Mouse (Mus musculus) erythroblast, adult 5-6 weeks (primary cell): ENCODE results near the gene Pafah1b2. TPM values are rescaled to one million over a fixed set of nuclear protein-coding genes. Genes with fewer than 3 reads are reported as not detected.

Experiments
- ATAC-seq: replicated peaks from 2 replicates; pipeline ENCODE4 v1.8.0; 2016; ENCODE audit warnings: moderate number of reproducible peaks, mild to moderate bottlenecking, moderate TSS enrichment, inconsistent platforms; ENCODE audit not compliant: poor library complexity, low FRiP score, severe bottlenecking
- total RNA-seq, 2 experiments: library from RNA; stranded (forward) in 1 of 2; stranded (reverse) in 1 of 2; fragments of 150-400 nt in 1 of 2; fragments of 200-764, 138-1000 nt in 1 of 2; gene quantifications; 2 replicates each; pipeline versions ENCODE4 v1.2.3 to v1.2.4; 2015 to 2017; ENCODE audit warnings: low replicate concordance in 2 of 2

The Pafah1b2 gene
- total RNA-seq (2015; ENCODE audit: low replicate concordance) (9.4 and 14.2 TPM in 2 replicates), total RNA-seq (2017; ENCODE audit: low replicate concordance) (25.8 and 35.8 TPM in 2 replicates)

DNA sequence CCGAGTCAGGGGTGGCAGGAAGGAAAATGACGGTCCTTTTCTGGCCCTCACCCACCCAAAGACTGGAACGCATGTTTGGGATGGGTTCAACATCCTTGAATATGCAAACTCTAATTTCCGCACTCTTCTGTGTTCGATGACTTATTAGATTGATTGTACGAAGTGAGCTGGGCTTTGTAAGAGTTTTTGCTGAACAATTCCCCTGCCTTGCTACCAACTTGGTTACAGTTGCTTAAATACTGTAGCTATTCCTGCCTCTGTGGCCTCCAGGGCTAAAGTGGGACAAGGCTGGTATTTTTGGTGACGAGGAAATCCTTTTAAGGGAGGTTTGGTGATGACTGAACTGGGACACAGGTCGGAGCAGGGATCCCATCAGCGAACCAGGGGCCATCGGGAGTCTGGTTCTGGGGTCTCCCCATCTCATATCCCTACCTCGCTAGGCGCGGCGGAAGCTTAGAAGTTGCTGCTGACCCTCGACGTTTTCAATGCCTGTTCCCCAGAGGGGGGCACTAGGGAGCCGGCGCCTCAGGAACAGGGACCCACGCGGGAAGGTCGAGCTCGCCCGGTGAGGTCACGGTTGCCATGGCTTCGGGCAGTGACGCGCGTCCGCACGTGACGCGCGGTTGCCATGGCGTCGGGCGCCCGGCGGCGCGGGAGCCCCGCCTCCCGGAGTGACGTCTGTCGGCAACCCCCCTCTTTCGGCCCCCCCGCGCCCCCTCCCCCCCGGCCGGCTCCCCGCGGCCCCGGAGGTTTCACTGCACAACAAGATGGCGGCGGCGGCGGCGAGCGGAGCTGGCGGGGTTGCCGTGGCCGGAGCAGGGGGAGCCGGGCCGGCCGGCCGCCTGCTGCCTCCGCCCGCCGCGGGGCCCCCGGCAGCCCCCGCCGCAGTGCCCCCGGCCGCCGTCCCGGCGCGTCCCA is at the start of gene Pafah1b2, which contains the start of gene Sik3:
Gene Pafah1b2, minus strand, starts transcription at position 600 of the 918 bp plus-strand sequence.
Gene Sik3, plus strand, starts transcription at position 730 of the 918 bp plus-strand sequence.
- peak; percentile 79 for ATAC-seq

GRCm38 (mm10) chr9:46061696-46062425 is 49.4 kb upstream of the Pafah1b2 start:
- ATAC-seq = no peak

GRCm38 (mm10) chr9:46060249-46060648 is 47.8 kb upstream of the Pafah1b2 start:
- ATAC-seq = no peak

GRCm38 (mm10) chr9:46058065-46058464 is 45.6 kb upstream of the Pafah1b2 start:
- ATAC-seq = no peak

DNA sequence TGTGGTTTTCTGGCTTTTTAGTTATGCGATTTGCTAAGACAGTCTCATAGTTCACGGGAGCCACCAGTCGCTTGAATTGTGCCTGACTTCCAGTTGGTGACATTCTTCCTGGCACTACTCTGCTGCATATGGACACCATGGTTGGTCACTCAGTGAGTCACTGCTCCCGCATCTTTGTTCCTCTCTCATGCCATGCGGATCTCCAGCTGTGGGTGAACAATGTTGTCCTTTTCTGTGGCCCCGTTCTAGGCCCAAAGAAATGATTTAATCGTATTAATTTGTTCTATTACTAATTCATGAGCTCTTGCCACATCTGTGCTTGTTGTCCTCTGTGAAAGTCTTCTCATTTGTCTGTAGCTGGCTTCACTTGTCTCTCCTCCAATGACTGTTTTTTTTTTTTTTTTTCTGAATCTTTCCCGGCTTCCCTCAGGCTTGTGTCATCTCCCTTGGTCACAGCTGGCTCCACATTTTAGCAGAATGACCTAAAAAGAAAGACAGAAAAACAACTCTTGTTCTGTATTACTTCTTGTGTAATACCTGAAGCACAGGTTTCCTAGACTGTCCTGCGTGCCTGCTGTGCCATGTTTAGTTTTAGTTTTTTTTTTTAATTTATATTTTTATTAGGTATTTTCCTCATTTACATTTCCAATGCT is 40.6 kb upstream of the Pafah1b2 start:
- ATAC-seq = no peak

- no peak for ATAC-seq
Measured at GRCm38 (mm10) chr9:46050203-46050602, 37.7 kb upstream of the Pafah1b2 start.

DNA sequence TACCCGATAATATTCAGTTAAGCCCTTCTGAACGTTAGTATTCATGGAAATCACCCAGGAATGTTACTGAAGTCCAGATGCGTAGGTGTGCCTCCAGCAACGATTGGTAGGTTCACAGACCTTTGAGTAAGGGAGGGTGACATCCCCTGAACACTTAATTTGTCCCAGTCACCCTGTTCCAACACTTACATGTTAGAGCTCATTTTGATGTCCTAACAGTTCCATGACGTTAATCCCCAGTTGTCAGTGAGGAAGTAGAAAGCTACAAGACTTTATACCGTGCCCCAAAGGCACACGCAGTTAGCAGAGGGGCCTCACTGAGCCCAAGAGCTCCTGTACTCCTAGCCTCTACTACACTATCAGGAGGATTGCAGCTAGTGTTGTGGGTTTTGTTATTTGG is 37.0 kb upstream of the Pafah1b2 start:
- ATAC-seq = no peak

GRCm38 (mm10) chr9:46046724-46047517 is 34.4 kb upstream of the Pafah1b2 start:
- ATAC-seq = no peak

- ATAC-seq = no peak
Measured at GRCm38 (mm10) chr9:46043626-46044025, 31.1 kb upstream of the Pafah1b2 start.

GRCm38 (mm10) chr9:46042387-46042786 is 29.9 kb upstream of the Pafah1b2 start:
- no peak for ATAC-seq

DNA sequence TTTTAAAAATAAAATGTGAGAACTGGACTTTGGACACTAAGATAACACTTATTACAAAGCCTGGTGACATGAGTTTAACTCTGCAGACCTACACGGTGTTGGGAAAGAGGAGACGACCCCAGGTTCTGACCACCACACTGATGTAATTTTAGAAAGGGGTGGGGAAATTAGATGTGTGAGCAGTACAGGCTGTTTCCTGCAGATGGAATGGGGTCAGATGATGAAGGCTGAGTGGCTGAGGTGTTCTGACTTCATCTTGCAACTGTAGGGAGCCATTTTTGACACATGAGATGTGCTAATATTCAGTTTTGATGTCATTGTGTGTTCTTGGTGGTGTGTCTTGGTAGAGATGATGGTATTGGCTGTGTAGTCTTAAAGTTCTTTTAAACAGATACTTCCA is 28.7 kb upstream of the Pafah1b2 start:
- ATAC-seq = no peak

DNA sequence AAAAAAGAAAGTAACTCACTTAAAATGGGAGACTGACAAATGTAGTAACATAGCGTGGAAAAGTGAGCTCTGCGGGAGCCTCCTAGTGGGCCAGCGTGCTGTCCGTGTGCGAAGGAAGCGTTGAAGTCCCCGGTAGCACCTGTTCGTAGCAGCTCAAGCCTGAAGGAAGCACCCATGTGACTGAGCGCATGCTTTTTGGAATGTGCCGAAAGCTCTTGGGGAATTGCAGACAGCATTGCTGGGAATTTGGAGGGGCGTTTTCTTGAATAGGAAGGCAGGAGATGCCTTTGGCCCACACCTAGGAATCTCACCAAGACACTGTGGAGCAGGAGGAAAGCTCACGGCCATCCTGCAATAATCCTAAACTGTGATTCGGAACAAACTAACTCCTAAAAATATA is 26.3 kb upstream of the Pafah1b2 start:
- no peak for ATAC-seq

DNA sequence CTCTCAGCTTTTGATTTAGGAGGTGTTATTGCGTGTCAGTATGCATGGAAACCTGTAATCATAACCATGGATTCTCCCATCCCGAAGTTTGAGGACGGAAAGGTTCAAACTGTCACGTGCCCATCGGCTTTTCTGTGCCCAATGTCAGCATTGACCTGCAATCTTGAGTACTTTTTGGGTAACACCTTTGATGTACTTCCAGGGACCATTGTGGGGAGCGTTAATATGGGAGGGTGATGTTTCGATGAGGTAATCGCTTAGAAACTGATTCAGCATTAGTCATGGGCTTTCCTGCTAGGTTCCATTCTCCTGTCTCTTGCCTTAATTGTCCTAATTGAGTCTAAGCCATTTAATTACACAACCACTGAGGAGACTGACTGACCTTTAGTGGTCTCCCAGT is 24.4 kb upstream of the Pafah1b2 start:
- no peak for ATAC-seq

GRCm38 (mm10) chr9:46035290-46035871 is 22.9 kb upstream of the Pafah1b2 start:
- ATAC-seq = no peak

- ATAC-seq = no peak
Measured at GRCm38 (mm10) chr9:46033862-46034261, 21.4 kb upstream of the Pafah1b2 start.

DNA sequence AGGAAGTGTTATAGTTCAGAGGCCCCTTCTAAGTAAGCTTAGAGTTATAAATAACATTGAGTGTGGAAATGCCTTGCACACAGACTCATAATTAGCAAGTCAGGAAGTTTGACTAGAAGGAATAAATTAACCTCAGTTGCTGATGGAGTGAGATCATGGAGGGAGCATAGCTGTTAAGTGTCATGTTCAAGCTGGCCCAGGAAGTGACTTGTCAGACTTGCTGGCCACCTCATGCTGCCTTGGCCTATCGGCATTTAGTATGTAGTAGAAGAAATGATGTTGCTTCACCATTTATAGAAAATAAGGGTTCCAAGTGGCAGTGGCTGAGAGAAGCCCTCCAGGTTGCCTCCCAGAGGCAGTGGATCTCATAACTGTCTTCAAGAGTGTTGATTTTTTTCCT is 20.6 kb upstream of the Pafah1b2 start:
- ATAC-seq = no peak

GRCm38 (mm10) chr9:46032190-46032589 is 19.7 kb upstream of the Pafah1b2 start:
- no peak for ATAC-seq

DNA sequence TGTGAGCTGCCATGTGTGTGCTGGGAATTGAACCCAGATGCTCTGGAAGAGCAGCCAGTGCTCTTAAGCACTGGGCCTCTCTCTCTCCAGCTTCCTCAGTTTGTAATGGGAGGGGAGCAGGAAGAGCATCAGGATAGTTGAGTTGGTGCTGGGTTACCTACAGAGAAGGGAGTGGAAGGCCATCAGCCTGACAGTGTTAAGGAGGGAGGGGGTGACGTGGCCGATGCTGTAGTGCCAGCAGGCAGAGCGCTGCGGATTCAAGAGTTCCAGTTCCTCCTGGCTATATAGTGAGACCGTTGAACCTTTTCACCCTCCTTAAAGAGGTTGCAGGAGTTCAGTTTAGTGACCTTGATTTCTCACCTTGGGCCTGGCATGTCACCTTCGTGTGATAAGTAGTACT is 18.5 kb upstream of the Pafah1b2 start:
- no peak for ATAC-seq

DNA sequence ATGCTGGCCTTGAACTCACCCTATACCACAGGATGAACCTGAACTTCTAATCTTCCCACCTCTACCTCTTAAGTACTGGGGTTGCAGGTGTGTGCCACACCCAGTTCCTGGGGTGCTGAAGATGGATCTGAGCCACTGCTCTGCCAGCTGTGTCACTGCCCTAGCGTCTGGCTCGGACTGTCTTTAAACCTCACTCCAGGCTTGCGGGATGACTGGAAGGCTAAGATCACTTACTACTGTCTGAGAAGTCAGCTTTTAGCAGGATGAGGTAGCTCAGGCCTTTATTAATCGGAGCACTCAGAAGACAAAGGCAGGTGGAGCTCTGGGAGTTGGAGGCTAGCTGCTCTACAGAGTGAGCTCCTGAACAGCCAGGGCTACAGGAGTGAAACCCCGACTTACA is 17.7 kb upstream of the Pafah1b2 start:
- no peak for ATAC-seq
